Mouse (Mus musculus): ENCODE results near the gene Scamp3. TPM values are rescaled to one million over a fixed set of nuclear protein-coding genes. Genes with fewer than 3 reads are reported as not detected.
"Not testable (repeated sequence)": the region's sequence is repeated elsewhere in the genome, so short reads cannot be mapped to it uniquely, and the experiment has no call there.

Gene Scamp3
- polyA plus RNA-seq, 1 experiment: 18.8 TPM

DNA sequence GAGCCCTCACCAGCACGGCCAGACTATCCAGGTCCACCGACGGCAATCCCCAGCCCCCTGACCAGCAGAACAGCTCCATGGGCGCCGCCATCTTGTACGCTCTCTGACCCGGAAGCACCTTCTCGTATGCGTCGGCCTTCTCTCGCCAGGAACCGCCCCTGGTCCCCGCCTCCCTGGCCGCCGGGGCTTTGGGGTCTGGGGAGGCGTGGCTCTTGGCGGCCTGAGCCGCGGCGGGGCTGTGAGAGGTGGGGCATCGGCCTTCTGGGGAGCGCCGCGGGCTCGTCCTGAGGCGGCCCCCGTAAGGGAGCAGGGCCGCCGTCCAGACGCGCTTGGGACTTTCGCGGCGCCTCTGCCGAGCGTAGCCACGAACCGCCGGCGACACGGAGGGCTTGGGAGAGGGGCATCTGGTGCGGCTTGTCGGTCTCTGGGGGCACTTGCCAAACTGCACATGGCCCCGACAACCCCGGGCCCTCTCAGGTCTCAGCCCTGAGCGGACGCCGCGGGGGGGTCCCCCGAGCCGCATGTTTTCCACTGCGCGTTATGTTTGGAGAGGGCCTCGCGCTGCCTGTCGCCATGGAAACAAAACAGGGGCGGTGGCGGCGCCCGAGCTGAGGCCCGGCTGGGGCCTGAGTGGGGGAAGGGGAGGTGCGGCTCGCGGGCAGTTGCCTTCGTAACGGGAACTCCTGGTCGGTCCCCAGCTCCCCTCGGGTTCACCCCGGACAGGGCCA lies 36.7 kb downstream of the Scamp3 start:
- peaks cover 29% of the 10 kb centered on the region for H3K36me3 ChIP-seq (ENCODE audit: control insufficient read depth)
- no peaks in the 10 kb centered on the region for H3K9me3 ChIP-seq (ENCODE audit: control insufficient read depth, low read length)
- H3K4me1 ChIP-seq (ENCODE audit: control insufficient read depth): peaks cover 43% of the 10 kb centered on the region
- peaks cover 26% of the 10 kb centered on the region for H3K27me3 ChIP-seq (ENCODE audit: control insufficient read depth)
- TF ChIP-seq GATA1 (IDR thresholded peaks at IDR 0.05; ENCODE audit: low read length) (no peak), TAL1 (IDR thresholded peaks at IDR 0.05; ENCODE audit: low read length) (no peak)
- peak overlapping the region; percentile 70 for H3K4me3 ChIP-seq (replicated peaks)

DNA sequence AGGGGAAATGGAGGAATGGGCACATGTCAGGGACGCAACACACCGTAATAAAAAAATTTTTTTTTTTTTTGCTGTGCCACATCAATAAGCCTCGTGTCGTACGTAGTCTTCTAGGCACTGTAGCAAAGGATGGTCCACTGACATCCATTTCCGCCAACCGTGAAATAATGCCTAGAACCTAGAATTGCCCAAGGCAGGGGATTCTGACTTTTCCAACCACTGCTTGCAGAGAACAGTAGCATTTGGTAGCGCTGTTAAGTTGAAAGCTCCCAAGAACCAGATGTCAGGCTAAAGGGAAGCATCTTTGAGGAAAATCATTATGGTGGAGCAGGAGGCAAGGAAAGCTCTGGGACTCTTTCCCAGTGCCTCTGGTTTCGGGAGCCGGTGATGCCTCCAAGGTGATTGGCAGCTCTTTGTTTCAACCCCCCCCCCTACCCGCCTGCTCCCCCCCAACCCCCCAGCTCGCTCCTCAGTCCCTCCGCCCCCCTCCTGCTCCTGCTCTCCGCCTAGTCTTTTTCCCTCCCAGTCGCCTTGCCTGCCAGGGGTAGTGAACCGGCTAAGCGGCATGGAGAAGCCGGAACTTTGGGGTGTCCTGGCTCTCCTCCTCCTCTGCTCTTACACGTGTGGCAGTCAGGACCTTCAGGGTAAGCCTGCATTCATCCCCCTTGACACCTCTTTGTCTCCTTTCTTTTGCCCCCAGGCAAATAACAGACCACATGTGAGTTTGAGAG lies 37.6 kb downstream of the Scamp3 start, which contains the start of gene Thbs3:
TSS of gene Thbs3 (plus strand) at position 500 of the 731 bp plus-strand sequence.
- TF ChIP-seq TAL1 (IDR thresholded peaks at IDR 0.05; ENCODE audit: low read length) (no peak), GATA1 (IDR thresholded peaks at IDR 0.05; ENCODE audit: low read length) (no peak)
- Histone ChIP-seq H3K9me3 (ENCODE audit: control insufficient read depth, low read length) (no peaks in the 10 kb centered on the region), H3K4me1 (ENCODE audit: control insufficient read depth) (peaks cover 43% of the 10 kb centered on the region), H3K4me3 (replicated peaks) (peak within 1 kb of the TSS; percentile 70), H3K27me3 (ENCODE audit: control insufficient read depth) (peaks cover 33% of the 10 kb centered on the region), H3K36me3 (ENCODE audit: control insufficient read depth) (peaks cover 20% of the 10 kb centered on the region)

DNA sequence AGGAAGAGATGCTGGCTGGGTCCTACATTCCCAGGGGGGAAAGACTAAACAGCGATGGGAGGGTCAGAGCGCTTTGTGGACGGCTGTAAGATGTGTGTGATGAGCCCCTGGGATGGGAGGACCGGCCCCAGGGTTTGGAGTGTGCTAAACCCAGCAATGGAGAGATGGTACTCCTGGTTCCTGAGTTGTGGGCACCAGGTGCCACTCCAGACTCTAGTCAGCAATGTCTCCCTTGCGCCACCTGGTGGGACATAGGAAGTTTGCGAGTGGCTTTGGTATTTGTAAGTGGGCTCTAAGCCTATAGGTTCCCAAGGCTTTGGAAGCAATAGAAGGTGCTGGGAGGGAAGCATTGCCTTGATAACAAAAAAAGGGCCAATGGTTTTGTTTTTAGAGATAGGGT lies 38.6 kb downstream of the Scamp3 start:
- Histone ChIP-seq H3K4me3 (replicated peaks) (no peak overlapping the region), H3K27me3 (ENCODE audit: control insufficient read depth) (peaks cover 34% of the 10 kb centered on the region), H3K4me1 (ENCODE audit: control insufficient read depth) (peaks cover 43% of the 10 kb centered on the region), H3K36me3 (ENCODE audit: control insufficient read depth) (peaks cover 10% of the 10 kb centered on the region), H3K9me3 (ENCODE audit: control insufficient read depth, low read length) (no peaks in the 10 kb centered on the region)
- no peak for TF ChIP-seq TAL1 (IDR thresholded peaks at IDR 0.05; ENCODE audit: low read length)
- no peak for TF ChIP-seq GATA1 (IDR thresholded peaks at IDR 0.05; ENCODE audit: low read length)

DNA sequence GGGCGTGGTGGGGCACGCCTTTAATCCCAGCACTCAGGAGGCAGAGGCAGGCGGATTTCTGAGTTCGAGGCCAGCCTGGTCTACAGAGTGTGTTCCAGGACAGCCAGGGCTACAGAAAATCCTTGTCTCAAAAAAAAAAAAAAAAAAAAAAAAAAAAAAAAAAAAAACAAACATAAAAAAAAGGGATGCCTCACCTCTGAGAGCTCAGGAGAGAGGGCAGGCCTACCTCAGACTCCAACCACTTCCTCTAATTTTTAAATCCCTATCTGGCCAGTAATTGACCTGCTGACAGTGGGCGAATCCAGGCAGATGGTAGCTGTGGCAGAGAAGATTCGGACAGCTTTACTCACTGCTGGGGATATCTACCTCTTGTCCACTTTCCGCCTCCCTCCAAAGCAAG lies 39.1 kb downstream of the Scamp3 start:
- not testable (repeated sequence) for H3K36me3 ChIP-seq (ENCODE audit: control insufficient read depth); H3K9me3 ChIP-seq (ENCODE audit: control insufficient read depth, low read length); H3K4me3 ChIP-seq (replicated peaks)
- H3K27me3 ChIP-seq (ENCODE audit: control insufficient read depth): peaks cover 34% of the 10 kb centered on the region
- H3K4me1 ChIP-seq (ENCODE audit: control insufficient read depth): peaks cover 43% of the 10 kb centered on the region

DNA sequence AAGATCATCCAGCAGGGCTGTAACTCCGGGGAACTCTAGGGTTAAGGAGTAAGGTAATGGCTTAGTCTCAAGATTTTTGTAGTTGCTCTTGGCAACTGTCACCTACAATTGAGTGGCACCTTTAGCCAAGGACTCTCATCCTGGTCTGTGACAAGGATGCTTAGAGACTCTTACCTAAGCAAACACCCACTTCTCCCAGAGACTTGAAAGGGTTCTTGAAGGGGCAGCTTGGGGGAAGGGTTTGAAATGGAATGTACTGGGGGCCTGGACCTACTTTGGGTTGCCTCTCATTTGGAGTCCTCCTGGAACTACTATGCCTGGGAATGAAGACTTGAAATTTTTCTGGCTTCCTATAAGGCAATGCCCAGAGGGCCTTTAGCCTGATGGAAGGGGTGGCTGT lies 41.0 kb downstream of the Scamp3 start:
- H3K36me3 ChIP-seq (ENCODE audit: control insufficient read depth): no peaks in the 10 kb centered on the region

DNA sequence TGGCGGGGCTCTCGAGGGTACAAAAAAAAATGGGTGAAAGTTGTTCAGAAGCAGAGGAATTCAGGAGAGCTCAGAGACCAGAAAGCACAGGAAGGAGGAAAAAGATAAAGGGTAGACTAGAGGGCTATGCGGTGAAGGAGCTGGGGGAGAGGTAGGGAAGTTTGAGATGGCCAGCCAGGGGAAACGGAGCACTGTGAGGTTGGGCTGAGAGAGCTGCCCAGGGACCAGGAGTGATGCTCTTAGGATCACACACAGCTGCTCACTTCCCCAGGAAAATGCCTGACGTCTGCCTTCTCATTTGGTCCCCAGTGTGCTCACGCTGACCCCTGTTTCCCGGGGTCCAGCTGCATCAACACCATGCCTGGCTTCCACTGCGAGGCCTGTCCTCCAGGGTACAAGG lies 42.3 kb downstream of the Scamp3 start:
- Histone ChIP-seq H3K9me3 (ENCODE audit: control insufficient read depth, low read length) (no peaks in the 10 kb centered on the region), H3K36me3 (ENCODE audit: control insufficient read depth) (no peaks in the 10 kb centered on the region), H3K4me1 (ENCODE audit: control insufficient read depth) (peaks cover 16% of the 10 kb centered on the region), H3K4me3 (replicated peaks) (no peak overlapping the region), H3K27me3 (ENCODE audit: control insufficient read depth) (peaks cover 46% of the 10 kb centered on the region)
- TF ChIP-seq TAL1 (IDR thresholded peaks at IDR 0.05; ENCODE audit: low read length): no peak
- no peak for TF ChIP-seq GATA1 (IDR thresholded peaks at IDR 0.05; ENCODE audit: low read length)

More for the DNA sequence above, 41.0 kb downstream of the Scamp3 start:
- H3K4me1 ChIP-seq (ENCODE audit: control insufficient read depth): peaks cover 26% of the 10 kb centered on the region
- TF ChIP-seq GATA1 (IDR thresholded peaks at IDR 0.05; ENCODE audit: low read length) (no peak), TAL1 (IDR thresholded peaks at IDR 0.05; ENCODE audit: low read length) (no peak)
- no peaks in the 10 kb centered on the region for H3K9me3 ChIP-seq (ENCODE audit: control insufficient read depth, low read length)
- H3K27me3 ChIP-seq (ENCODE audit: control insufficient read depth): peaks cover 40% of the 10 kb centered on the region
- no peak overlapping the region for H3K4me3 ChIP-seq (replicated peaks)

DNA sequence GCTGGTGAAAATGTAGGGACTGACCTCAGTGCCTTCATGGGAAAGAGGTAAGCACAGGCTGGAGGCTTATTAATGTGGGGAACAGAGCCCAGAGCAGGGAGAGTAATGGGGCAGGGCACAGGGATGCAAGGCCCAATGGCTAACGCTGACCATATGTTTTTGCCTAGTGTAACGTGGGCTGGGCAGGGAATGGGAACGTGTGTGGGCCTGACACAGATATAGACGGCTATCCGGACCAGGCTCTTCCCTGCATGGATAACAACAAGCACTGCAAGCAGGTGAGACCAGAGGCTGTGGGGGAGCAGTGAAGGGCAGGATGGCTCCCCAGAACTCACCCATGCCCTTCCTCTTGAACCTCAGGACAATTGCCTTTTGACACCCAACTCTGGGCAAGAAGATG lies 43.9 kb downstream of the Scamp3 start:
- peaks cover under 1% of the 10 kb centered on the region; the same call in 1 of the 2 replicates for H3K4me1 ChIP-seq (ENCODE audit: control insufficient read depth)
- peaks cover 49% of the 10 kb centered on the region for H3K27me3 ChIP-seq (ENCODE audit: control insufficient read depth)
- no peaks in the 10 kb centered on the region; the same call in 1 of the 2 replicates for H3K9me3 ChIP-seq (ENCODE audit: control insufficient read depth, low read length)
- H3K36me3 ChIP-seq (ENCODE audit: control insufficient read depth): no peaks in the 10 kb centered on the region
- H3K4me3 ChIP-seq (replicated peaks): no peak overlapping the region
- TF ChIP-seq GATA1 (IDR thresholded peaks at IDR 0.05; ENCODE audit: low read length) (no peak), TAL1 (IDR thresholded peaks at IDR 0.05; ENCODE audit: low read length) (no peak)

DNA sequence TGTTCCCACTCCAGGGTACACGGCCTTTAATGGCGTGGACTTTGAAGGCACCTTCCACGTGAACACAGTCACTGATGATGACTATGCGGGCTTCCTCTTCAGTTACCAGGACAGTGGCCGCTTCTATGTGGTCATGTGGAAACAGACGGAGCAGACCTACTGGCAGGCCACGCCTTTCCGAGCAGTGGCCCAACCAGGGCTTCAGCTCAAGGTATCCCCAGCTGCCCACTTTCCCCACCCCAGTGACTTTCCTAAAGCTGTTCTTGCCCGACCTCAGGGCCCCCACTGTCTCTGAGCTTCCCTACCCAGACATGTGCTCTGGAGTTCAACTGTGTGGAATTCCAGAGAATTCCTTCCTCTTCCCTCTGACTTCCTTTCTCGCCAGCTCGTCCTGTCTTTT lies 47.5 kb downstream of the Scamp3 start:
- no peak overlapping the region for H3K4me3 ChIP-seq (replicated peaks)
- no peaks in the 10 kb centered on the region; the same call in 1 of the 2 replicates for H3K9me3 ChIP-seq (ENCODE audit: control insufficient read depth, low read length)
- TF ChIP-seq GATA1 (IDR thresholded peaks at IDR 0.05; ENCODE audit: low read length) (no peak), TAL1 (IDR thresholded peaks at IDR 0.05; ENCODE audit: low read length) (no peak)
- peaks cover 18% of the 10 kb centered on the region for H3K4me1 ChIP-seq (ENCODE audit: control insufficient read depth)
- H3K27me3 ChIP-seq (ENCODE audit: control insufficient read depth): peaks cover 68% of the 10 kb centered on the region
- no peaks in the 10 kb centered on the region for H3K36me3 ChIP-seq (ENCODE audit: control insufficient read depth)

DNA sequence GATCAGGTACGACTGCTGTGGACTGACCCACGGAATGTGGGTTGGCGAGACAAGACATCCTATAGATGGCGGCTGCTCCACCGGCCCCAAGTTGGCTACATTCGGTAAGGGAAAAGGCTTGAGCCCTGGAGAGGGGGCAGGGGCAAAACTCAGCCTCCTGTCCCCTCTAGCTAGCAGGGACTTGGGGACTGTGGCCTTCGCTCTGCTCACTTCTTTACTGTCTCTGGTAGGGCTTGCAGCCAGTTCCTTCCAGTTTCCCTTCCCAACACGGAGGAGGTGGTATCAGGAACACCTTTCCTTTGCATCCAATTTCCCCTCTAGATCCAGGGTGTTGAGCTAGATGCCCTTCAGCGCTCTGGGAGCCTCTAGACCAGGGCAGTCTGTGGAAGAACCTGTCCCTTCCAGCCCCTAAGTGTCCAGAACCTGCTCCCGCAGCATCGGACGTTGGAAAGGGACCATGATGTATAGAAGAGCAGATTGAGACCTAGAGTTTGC lies 48.1 kb downstream of the Scamp3 start:
- Histone ChIP-seq H3K4me3 (replicated peaks) (no peak overlapping the region), H3K9me3 (ENCODE audit: control insufficient read depth, low read length) (no peaks in the 10 kb centered on the region; the same call in 1 of the 2 replicates), H3K27me3 (ENCODE audit: control insufficient read depth) (peaks cover 72% of the 10 kb centered on the region), H3K36me3 (ENCODE audit: control insufficient read depth) (no peaks in the 10 kb centered on the region), H3K4me1 (ENCODE audit: control insufficient read depth) (peaks cover 18% of the 10 kb centered on the region)
- TF ChIP-seq TAL1 (IDR thresholded peaks at IDR 0.05; ENCODE audit: low read length): no peak

All from erythroblast, embryonic 14.5 days (primary cell).